Comparison of ENCODE assay signal across 8 mouse cellular contexts in the genomic region with DNA sequence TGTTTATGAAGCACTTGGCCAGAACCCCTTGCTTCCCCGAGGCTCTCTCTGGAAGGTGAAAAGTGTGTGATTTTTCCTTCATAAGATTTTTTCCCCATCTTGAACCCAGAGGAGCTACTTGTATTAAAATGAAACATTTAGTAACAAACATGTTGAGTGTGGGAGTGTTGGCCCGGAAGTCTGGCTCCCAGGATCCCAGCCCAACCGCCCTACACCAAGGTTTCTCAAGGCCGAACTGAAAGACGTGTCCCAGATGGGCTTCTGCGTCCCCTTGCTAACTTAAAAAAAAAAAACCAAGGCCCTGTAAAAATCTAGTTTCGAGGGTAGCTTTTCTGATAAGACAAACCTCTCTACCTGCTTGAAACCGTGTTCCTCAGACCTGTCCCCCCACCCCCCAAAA. TPM values are rescaled to one million over a fixed set of nuclear protein-coding genes. Genes with fewer than 3 reads are reported as not detected.
DNase-seq lines count a peak whose midpoint lies in the region; ATAC-seq and TF ChIP-seq lines count a peak whose summit lies in the region.

No protein-coding gene starts in this region.

- H3K4me1 ChIP-seq in bone marrow macrophage, adult 2 months (ENCODE audit: control insufficient read depth, insufficient read depth, low read length): peaks cover 41% of the 10 kb centered on the region
- H3K4me1 ChIP-seq in hindbrain, embryonic 16.5 days (ENCODE audit: control insufficient read depth, insufficient read depth, low read depth, low read length): peaks cover 32% of the 10 kb centered on the region

- WGBS in hindbrain, embryonic 16.5 days: 72% methylated on average over 8 of the region's 8 CpGs

- no peak for ATAC-seq in hindbrain, embryonic 16.5 days
- ATAC-seq in granulocyte monocyte progenitor cell, adult 5-6 weeks (replicated peaks; ENCODE audit: poor library complexity, severe bottlenecking): no peak

- DNase-seq in fibroblast of lung, adult 2 months (ENCODE audit: low read depth): peak; percentile 45
- DNase-seq in lung, postnatal 36 days: peak; percentile 38
- DNase-seq in thymus, postnatal 10 days (ENCODE audit: low spot score in 2 of 2): no peak
- no peak for DNase-seq in right cerebral cortex, adult 18-20 months
- DNase-seq in layer of hippocampus, postnatal 10 days (ENCODE audit: low spot score in 2 of 2): no peak

- no peak for TF ChIP-seq POLR2A in bone marrow macrophage, adult 2 months (IDR thresholded peaks at IDR 0.05; ENCODE audit: borderline replicate concordance, low read depth, low read length)

- TF ChIP-seq CTCF in bone marrow macrophage, adult 2 months (IDR thresholded peaks at IDR 0.05; ENCODE audit: low read depth, low read length): no peak

- H3K36me3 ChIP-seq in hindbrain, embryonic 16.5 days (ENCODE audit: control insufficient read depth, insufficient read depth, low read length): no peaks in the 10 kb centered on the region

- peak overlapping the region; percentile 48 for H3K27ac ChIP-seq in bone marrow macrophage, adult 2 months (ENCODE audit: insufficient read depth, low read depth, low read length)
- H3K27ac ChIP-seq in hindbrain, embryonic 16.5 days (ENCODE audit: low read depth, low read length): peak overlapping the region; percentile 29; the same call in 1 of the 2 replicates

- H3K27me3 ChIP-seq in hindbrain, embryonic 16.5 days (replicated peaks; ENCODE audit: control insufficient read depth, insufficient read depth, low read length): no peaks in the 10 kb centered on the region

- peak overlapping the region; percentile 64 for H3K4me2 ChIP-seq in hindbrain, embryonic 16.5 days (ENCODE audit: low read length)

- peak overlapping the region; percentile 38 for H3K9ac ChIP-seq in hindbrain, embryonic 16.5 days (ENCODE audit: low read depth, low read length)

- no peak overlapping the region for H3K4me3 ChIP-seq in bone marrow macrophage, adult 2 months (ENCODE audit: insufficient read depth, low read length)
- peak overlapping the region; percentile 9 for H3K4me3 ChIP-seq in hindbrain, embryonic 16.5 days (ENCODE audit: low read length)

- no peaks in the 10 kb centered on the region for H3K9me3 ChIP-seq in hindbrain, embryonic 16.5 days (ENCODE audit: control insufficient read depth, low read length)

RNA-seq across cellular contexts. Expression of a gene that starts 2.3 kb away (rescaled TPM):
- polyA plus RNA-seq in bone marrow macrophage, adult 2 months (2012; ENCODE audit: insufficient read depth, insufficient read length, missing spikeins): 147 and 173 TPM in 2 replicates
- 10.3 and 11.1 TPM in 2 replicates for polyA plus RNA-seq in hindbrain, embryonic 16.5 days (2015; fragmentation: Nextera tagmentation; extraction: Ambion mirVana)
- total RNA-seq in granulocyte monocyte progenitor cell, adult 5-6 weeks (2014; fragmentation: Nextera tagmentation): 42.3 and 44.7 TPM in 2 replicates
- total RNA-seq in granulocyte monocyte progenitor cell, adult 5-6 weeks (2017): 34.9 and 35.3 TPM in 2 replicates
- 10 to 100 TPM; 84.6 to 85.9 TPM for total RNA-seq in layer of hippocampus, postnatal 10 days (2021)

Comparison
In these comparisons a context has a peak if more than half of its experiments do, and no peak if none do; other contexts are left out.
1. DNase-seq: peak in fibroblast of lung, adult 2 months (single experiment) and lung, postnatal 36 days (single experiment); none in thymus, postnatal 10 days (0 of 2), right cerebral cortex, adult 18-20 months (single experiment) and layer of hippocampus, postnatal 10 days (0 of 2).